Mouse (Mus musculus): ENCODE measurements around the gene Ebf3. TPM values are rescaled to one million over a fixed set of nuclear protein-coding genes. Genes with fewer than 3 reads are reported as not detected.

The Ebf3 gene
- polyA plus RNA-seq, 1 experiment from 2014 or later: 15.9 TPM

- Histone ChIP-seq H3K27ac (ENCODE audit: low read depth, low read length) (peak overlapping the region; percentile 90; the same call in 1 of the 2 replicates), H3K36me3 (ENCODE audit: control insufficient read depth, insufficient read depth, low read length) (no peaks in the 10 kb centered on the region), H3K27me3 (ENCODE audit: control insufficient read depth, insufficient read depth, low read length) (peaks cover 4% of the 10 kb centered on the region), H3K4me1 (replicated peaks; ENCODE audit: control insufficient read depth, insufficient read depth, low read length) (peaks cover 19% of the 10 kb centered on the region; the same call in 1 of the 2 replicates), H3K4me3 (ENCODE audit: low read depth, low read length) (peak overlapping the region; percentile 91), H3K9ac (ENCODE audit: low read depth, low read length) (peak overlapping the region; percentile 90), H3K9me3 (ENCODE audit: control insufficient read depth, low read length) (no peaks in the 10 kb centered on the region), H3K4me2 (replicated peaks; ENCODE audit: low read depth, low read length) (peak overlapping the region; percentile 91)
- ATAC-seq (ENCODE audit: low FRiP score) (no peak), DNase-seq (ENCODE audit: low spot score) (no peak)
- WGBS: 14% methylated on average over 19 of the region's 19 CpGs
Measured at GRCm38 (mm10) chr7:137308061-137309060, 5.9 kb downstream of the Ebf3 start.

- ATAC-seq (ENCODE audit: low FRiP score) (no peak), DNase-seq (ENCODE audit: low spot score) (no peak)
- peaks cover 4% of the 10 kb centered on the region for H3K27me3 ChIP-seq (ENCODE audit: control insufficient read depth, insufficient read depth, low read length)
- no peaks in the 10 kb centered on the region for H3K36me3 ChIP-seq (ENCODE audit: control insufficient read depth, insufficient read depth, low read length)
- H3K27ac ChIP-seq (ENCODE audit: low read depth, low read length): no peak overlapping the region
- WGBS: 10% methylated on average over 8 of the region's 8 CpGs
- H3K4me1 ChIP-seq (replicated peaks; ENCODE audit: control insufficient read depth, insufficient read depth, low read length): peaks cover 21% of the 10 kb centered on the region; the same call in 1 of the 2 replicates
- H3K9ac ChIP-seq (ENCODE audit: low read depth, low read length): no peak overlapping the region
- H3K4me2 ChIP-seq (replicated peaks; ENCODE audit: low read depth, low read length): peak overlapping the region; percentile 34
- H3K9me3 ChIP-seq (ENCODE audit: control insufficient read depth, low read length): no peaks in the 10 kb centered on the region
- H3K4me3 ChIP-seq (ENCODE audit: low read depth, low read length): peak overlapping the region; percentile 23
Measured at GRCm38 (mm10) chr7:137307131-137307530, 7.1 kb downstream of the Ebf3 start.

GRCm38 (mm10) chr7:137306127-137306526 lies 8.1 kb downstream of the Ebf3 start:
- H3K4me1 ChIP-seq (replicated peaks; ENCODE audit: control insufficient read depth, insufficient read depth, low read length): peaks cover 27% of the 10 kb centered on the region; the same call in 1 of the 2 replicates

GRCm38 (mm10) chr7:137303776-137304171 lies 10.5 kb downstream of the Ebf3 start:
- no peak for DNase-seq (ENCODE audit: low spot score)
- Histone ChIP-seq H3K4me2 (replicated peaks; ENCODE audit: low read depth, low read length) (peak overlapping the region; percentile 12), H3K9ac (ENCODE audit: low read depth, low read length) (no peak overlapping the region), H3K9me3 (ENCODE audit: control insufficient read depth, low read length) (no peaks in the 10 kb centered on the region), H3K4me1 (replicated peaks; ENCODE audit: control insufficient read depth, insufficient read depth, low read length) (peaks cover 24% of the 10 kb centered on the region), H3K4me3 (ENCODE audit: low read depth, low read length) (no peak overlapping the region), H3K27me3 (ENCODE audit: control insufficient read depth, insufficient read depth, low read length) (peaks cover 2% of the 10 kb centered on the region; the same call in 1 of the 2 replicates), H3K36me3 (ENCODE audit: control insufficient read depth, insufficient read depth, low read length) (no peaks in the 10 kb centered on the region), H3K27ac (ENCODE audit: low read depth, low read length) (peak overlapping the region; percentile 55)
- 27% methylated on average over 10 of the region's 10 CpGs for WGBS
- peak; percentile 41; the same call in 1 of the 2 replicates for ATAC-seq (ENCODE audit: low FRiP score)

More at GRCm38 (mm10) chr7:137306127-137306526, 8.1 kb downstream of the Ebf3 start:
- no peaks in the 10 kb centered on the region for H3K36me3 ChIP-seq (ENCODE audit: control insufficient read depth, insufficient read depth, low read length)
- DNase-seq (ENCODE audit: low spot score) (no peak), ATAC-seq (ENCODE audit: low FRiP score) (no peak)
- no peaks in the 10 kb centered on the region for H3K9me3 ChIP-seq (ENCODE audit: control insufficient read depth, low read length)
- H3K4me2 ChIP-seq (replicated peaks; ENCODE audit: low read depth, low read length): peak overlapping the region; percentile 34
- 23% methylated on average over 9 of the region's 9 CpGs for WGBS
- H3K27me3 ChIP-seq (ENCODE audit: control insufficient read depth, insufficient read depth, low read length): peaks cover 4% of the 10 kb centered on the region
- H3K4me3 ChIP-seq (ENCODE audit: low read depth, low read length): 0 out of 2 replicates have a peak overlapping the region, but pooled peaks have one; percentile 23
- no peak overlapping the region for H3K27ac ChIP-seq (ENCODE audit: low read depth, low read length)
- H3K9ac ChIP-seq (ENCODE audit: low read depth, low read length): no peak overlapping the region

- DNase-seq (ENCODE audit: low spot score) (no peak), ATAC-seq (ENCODE audit: low FRiP score) (peak; percentile 44; the same call in 1 of the 2 replicates)
- Histone ChIP-seq H3K9me3 (ENCODE audit: control insufficient read depth, low read length) (no peaks in the 10 kb centered on the region), H3K27me3 (ENCODE audit: control insufficient read depth, insufficient read depth, low read length) (peaks cover 2% of the 10 kb centered on the region; the same call in 1 of the 2 replicates), H3K36me3 (ENCODE audit: control insufficient read depth, insufficient read depth, low read length) (no peaks in the 10 kb centered on the region), H3K27ac (ENCODE audit: low read depth, low read length) (peak overlapping the region; percentile 55), H3K4me3 (ENCODE audit: low read depth, low read length) (no peak overlapping the region), H3K9ac (ENCODE audit: low read depth, low read length) (no peak overlapping the region), H3K4me1 (replicated peaks; ENCODE audit: control insufficient read depth, insufficient read depth, low read length) (peaks cover 24% of the 10 kb centered on the region), H3K4me2 (replicated peaks; ENCODE audit: low read depth, low read length) (peak overlapping the region; percentile 20)
- 6% methylated on average over 10 of the region's 10 CpGs for WGBS
Measured at GRCm38 (mm10) chr7:137302961-137303775, 11.1 kb downstream of the Ebf3 start.

GRCm38 (mm10) chr7:137302161-137302560 lies 12.1 kb downstream of the Ebf3 start:
- no peak overlapping the region for H3K9ac ChIP-seq (ENCODE audit: low read depth, low read length)
- DNase-seq (ENCODE audit: low spot score) (no peak), ATAC-seq (ENCODE audit: low FRiP score) (no peak)
- no peaks in the 10 kb centered on the region for H3K36me3 ChIP-seq (ENCODE audit: control insufficient read depth, insufficient read depth, low read length)
- H3K4me1 ChIP-seq (replicated peaks; ENCODE audit: control insufficient read depth, insufficient read depth, low read length): peaks cover 22% of the 10 kb centered on the region
- H3K27ac ChIP-seq (ENCODE audit: low read depth, low read length): no peak overlapping the region; the same call in 1 of the 2 replicates
- 0 out of 2 replicates have a peak overlapping the region, but pooled peaks have one; percentile 0 for H3K4me2 ChIP-seq (replicated peaks; ENCODE audit: low read depth, low read length)
- H3K4me3 ChIP-seq (ENCODE audit: low read depth, low read length): no peak overlapping the region
- H3K27me3 ChIP-seq (ENCODE audit: control insufficient read depth, insufficient read depth, low read length): peaks cover 1% of the 10 kb centered on the region; the same call in 1 of the 2 replicates
- 58% methylated on average over 5 of the region's 5 CpGs for WGBS
- no peaks in the 10 kb centered on the region for H3K9me3 ChIP-seq (ENCODE audit: control insufficient read depth, low read length)

- DNase-seq (ENCODE audit: low spot score) (no peak), ATAC-seq (ENCODE audit: low FRiP score) (peak; percentile 39; the same call in 1 of the 2 replicates)
- no peaks in the 10 kb centered on the region for H3K9me3 ChIP-seq (ENCODE audit: control insufficient read depth, low read length)
- H3K4me2 ChIP-seq (replicated peaks; ENCODE audit: low read depth, low read length): no peak overlapping the region
- H3K4me1 ChIP-seq (replicated peaks; ENCODE audit: control insufficient read depth, insufficient read depth, low read length): peaks cover 21% of the 10 kb centered on the region
- H3K9ac ChIP-seq (ENCODE audit: low read depth, low read length): no peak overlapping the region
- H3K27me3 ChIP-seq (ENCODE audit: control insufficient read depth, insufficient read depth, low read length): no peaks in the 10 kb centered on the region; the same call in 1 of the 2 replicates
- WGBS: 37% methylated on average over 15 of the region's 15 CpGs
- H3K36me3 ChIP-seq (ENCODE audit: control insufficient read depth, insufficient read depth, low read length): no peaks in the 10 kb centered on the region
- no peak overlapping the region for H3K4me3 ChIP-seq (ENCODE audit: low read depth, low read length)
- peak overlapping the region; percentile 68 for H3K27ac ChIP-seq (ENCODE audit: low read depth, low read length)
Measured at GRCm38 (mm10) chr7:137301329-137301751, 12.9 kb downstream of the Ebf3 start.

GRCm38 (mm10) chr7:137300826-137301225 lies 13.4 kb downstream of the Ebf3 start:
- H3K27me3 ChIP-seq (ENCODE audit: control insufficient read depth, insufficient read depth, low read length): no peaks in the 10 kb centered on the region; the same call in 1 of the 2 replicates

More at GRCm38 (mm10) chr7:137300826-137301225, 13.4 kb downstream of the Ebf3 start:
- no peak for DNase-seq (ENCODE audit: low spot score)
- no peak for ATAC-seq (ENCODE audit: low FRiP score)
- H3K4me1 ChIP-seq (replicated peaks; ENCODE audit: control insufficient read depth, insufficient read depth, low read length): peaks cover 21% of the 10 kb centered on the region
- no peak overlapping the region for H3K4me3 ChIP-seq (ENCODE audit: low read depth, low read length)
- WGBS: 48% methylated on average over 6 of the region's 6 CpGs
- no peak overlapping the region for H3K4me2 ChIP-seq (replicated peaks; ENCODE audit: low read depth, low read length)
- H3K9me3 ChIP-seq (ENCODE audit: control insufficient read depth, low read length): no peaks in the 10 kb centered on the region
- no peak overlapping the region for H3K9ac ChIP-seq (ENCODE audit: low read depth, low read length)
- no peaks in the 10 kb centered on the region for H3K36me3 ChIP-seq (ENCODE audit: control insufficient read depth, insufficient read depth, low read length)
- no peak overlapping the region for H3K27ac ChIP-seq (ENCODE audit: low read depth, low read length)

Measured in hindbrain, embryonic 11.5 days (tissue).